Mouse (Mus musculus) thymus, postnatal 36 days (tissue): ENCODE results near the gene Mcm3ap.
A peak's percentile ranks its signal among the peaks of the same experiment; 100 is the strongest.

ENCODE experiments used
- DNase-seq, 2 experiments: peaks; one replicate each; pipeline ENCODE4 v3.0.0; 2022; ENCODE audit warnings: mixed read lengths in 2 of 2

The Mcm3ap gene

GRCm38 (mm10) chr10:76468203-76469162, at the start of gene Mcm3ap, which contains the start of gene Ybey:
Mcm3ap (plus strand) TSS chr10:76468927.
Ybey (minus strand) TSS chr10:76469114.
- peak; percentile 83 to 85 for DNase-seq

- DNase-seq, result no peak
These were observed 43.1 kb upstream of the Mcm3ap start for GRCm38 (mm10) chr10:76425674-76426073.

GRCm38 (mm10) chr10:76433925-76434324, 34.8 kb upstream of the Mcm3ap start:
- DNase-seq, result no peak

GRCm38 (mm10) chr10:76439107-76439890, 29.4 kb upstream of the Mcm3ap start:
- DNase-seq, result no peak

GRCm38 (mm10) chr10:76440281-76440680, 28.4 kb upstream of the Mcm3ap start, which contains the start of gene AC141477.1:
AC141477.1 (minus strand) TSS chr10:76440444.
- DNase-seq, result no peak

- DNase-seq, result peak; percentile 97
These were observed 26.3 kb upstream of the Mcm3ap start, which contains the start of gene Pcnt for GRCm38 (mm10) chr10:76442178-76443088. Pcnt (minus strand) TSS chr10:76442786.

GRCm38 (mm10) chr10:76445996-76446681, 22.6 kb upstream of the Mcm3ap start:
- DNase-seq, result no peak

GRCm38 (mm10) chr10:76447406-76448229, 21.1 kb upstream of the Mcm3ap start:
- no peak for DNase-seq

- no peak for DNase-seq
These were observed 19.9 kb upstream of the Mcm3ap start, which contains the start of gene 2610028H24Rik for GRCm38 (mm10) chr10:76448851-76449250. 2610028H24Rik (plus strand) TSS chr10:76449081.

GRCm38 (mm10) chr10:76455289-76455688, 13.4 kb upstream of the Mcm3ap start:
- peak; percentile 34 to 42 for DNase-seq

- no peak for DNase-seq
These were observed 7.5 kb upstream of the Mcm3ap start for GRCm38 (mm10) chr10:76461255-76461654.

- no peak for DNase-seq
These were observed 6.4 kb upstream of the Mcm3ap start for GRCm38 (mm10) chr10:76462312-76462711.

- DNase-seq, result no peak
These were observed 6.0 kb upstream of the Mcm3ap start for GRCm38 (mm10) chr10:76462721-76463120.

GRCm38 (mm10) chr10:76473759-76474158, 5.0 kb downstream of the Mcm3ap start:
- no peak for DNase-seq

GRCm38 (mm10) chr10:76480851-76481250, 12.1 kb downstream of the Mcm3ap start:
- no peak for DNase-seq

- DNase-seq, result no peak
These were observed 12.8 kb downstream of the Mcm3ap start for GRCm38 (mm10) chr10:76481480-76481879.

GRCm38 (mm10) chr10:76486302-76486701, 17.6 kb downstream of the Mcm3ap start:
- no peak for DNase-seq

- DNase-seq, result no peak
These were observed 19.5 kb downstream of the Mcm3ap start for GRCm38 (mm10) chr10:76488265-76488664.

- no peak for DNase-seq
These were observed 20.5 kb downstream of the Mcm3ap start for GRCm38 (mm10) chr10:76489205-76489604.

- DNase-seq, result no peak
These were observed 24.8 kb downstream of the Mcm3ap start for GRCm38 (mm10) chr10:76493527-76493926.

GRCm38 (mm10) chr10:76495501-76495900, 26.8 kb downstream of the Mcm3ap start:
- no peak for DNase-seq
